Mouse (Mus musculus) gonadal fat pad, adult 2 months (tissue): ENCODE measurements around the gene Rftn2. TPM values are rescaled to one million over a fixed set of nuclear protein-coding genes. Genes with fewer than 3 reads are reported as not detected.

Experiments
- DNase-seq: peaks from one replicate; pipeline ENCODE4 v3.0.0-alpha.2; 2012; ENCODE audit warnings: low read depth
- polyA plus RNA-seq: library from polyadenylated mRNA; depleted of rRNA; stranded (reverse); fragments of >200 nt; gene quantifications from 2 replicates; pipeline ENCODE4 v1.2.3, GENCODE M21; 2012; rRNA removed

Gene Rftn2
- 1.6 and 2.2 TPM in 2 replicates for polyA plus RNA-seq

DNA sequence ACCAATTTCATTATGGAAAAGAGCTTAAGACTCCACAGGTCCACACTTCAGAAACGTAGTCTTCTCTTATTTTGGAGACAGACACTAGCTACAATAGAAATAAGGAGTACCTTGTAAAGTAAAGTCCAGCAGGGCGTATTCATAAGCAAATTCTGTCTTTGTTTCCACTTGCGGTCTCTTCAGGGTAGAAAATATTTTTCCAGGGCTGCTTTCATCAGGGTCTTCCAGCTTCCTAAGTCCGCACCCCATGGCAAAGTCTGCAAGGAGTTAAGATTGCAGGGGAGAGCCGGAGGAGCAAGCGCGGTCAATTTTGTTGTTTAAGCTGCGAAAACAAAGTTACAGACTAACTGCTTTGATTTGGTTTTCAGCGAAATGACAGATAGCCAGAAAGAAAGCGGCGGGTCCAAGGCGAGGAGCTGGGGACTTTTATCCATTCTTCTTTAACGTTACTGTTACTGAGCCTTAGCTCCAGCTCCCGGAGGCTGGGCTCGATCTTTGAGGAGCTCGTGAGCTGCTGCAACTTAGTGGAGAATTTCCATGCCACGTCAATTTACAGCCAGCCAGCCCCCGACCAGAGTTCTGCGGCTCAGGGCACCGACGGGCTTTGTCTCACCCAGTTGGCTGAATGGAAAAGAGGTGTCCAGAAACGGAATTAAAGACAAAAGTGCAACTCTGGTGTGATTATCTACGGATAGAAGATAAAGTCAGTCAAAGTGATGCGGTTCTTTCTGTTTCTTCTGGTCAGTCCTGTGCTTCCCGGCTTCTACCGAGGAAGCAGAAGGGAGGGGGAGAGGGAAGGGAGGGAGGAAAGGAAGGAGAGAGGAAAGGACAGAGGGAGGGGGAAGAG, at the start of gene Rftn2:
Rftn2 (minus strand) TSS at position 772 of the 847 bp plus-strand sequence.
- no peak for DNase-seq

GRCm38 (mm10) chr1:55265447-55265846, 38.9 kb upstream of the Rftn2 start:
- DNase-seq, result no peak

DNA sequence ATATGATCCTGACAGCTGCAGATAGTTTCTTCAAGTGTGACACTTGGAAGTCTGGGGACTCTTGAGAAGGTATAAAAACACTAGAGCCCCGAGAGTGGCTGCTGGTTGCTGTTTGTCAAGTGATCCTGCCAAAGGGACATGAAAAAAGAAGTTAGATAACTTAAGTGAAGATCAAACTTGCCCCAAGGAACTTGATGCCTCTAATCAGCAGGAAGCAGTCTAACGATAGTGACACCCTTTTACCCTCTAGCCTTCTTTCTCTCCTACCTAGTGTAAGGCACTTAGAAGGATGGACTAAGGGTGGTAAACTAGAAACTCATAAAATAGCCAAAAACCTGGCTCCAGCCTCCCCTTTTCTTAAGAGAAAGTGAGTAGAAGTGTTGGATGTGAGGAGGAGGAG, 37.8 kb upstream of the Rftn2 start:
- no peak for DNase-seq

DNA sequence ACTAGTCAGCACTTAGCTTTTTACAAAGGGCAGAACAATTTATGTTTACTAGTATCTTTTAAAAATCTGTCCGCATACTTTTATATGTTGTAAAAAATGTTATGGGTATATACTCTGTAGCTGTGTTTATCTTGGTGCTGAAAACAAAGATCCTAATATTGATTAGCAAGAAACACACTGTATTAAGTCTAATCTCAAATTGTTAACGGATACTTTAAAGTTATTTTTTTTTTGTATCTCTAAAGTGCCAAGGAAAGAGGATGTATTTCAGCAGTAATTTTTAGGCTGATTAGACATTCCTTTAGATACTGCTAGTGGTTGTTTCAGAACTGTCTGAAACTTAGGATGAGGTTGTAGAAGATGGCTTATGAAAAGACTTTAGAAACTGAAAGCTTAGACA, 19.8 kb upstream of the Rftn2 start:
- DNase-seq, result no peak

- no peak for DNase-seq
Observed at GRCm38 (mm10) chr1:55239237-55239636, 12.7 kb upstream of the Rftn2 start.

DNA sequence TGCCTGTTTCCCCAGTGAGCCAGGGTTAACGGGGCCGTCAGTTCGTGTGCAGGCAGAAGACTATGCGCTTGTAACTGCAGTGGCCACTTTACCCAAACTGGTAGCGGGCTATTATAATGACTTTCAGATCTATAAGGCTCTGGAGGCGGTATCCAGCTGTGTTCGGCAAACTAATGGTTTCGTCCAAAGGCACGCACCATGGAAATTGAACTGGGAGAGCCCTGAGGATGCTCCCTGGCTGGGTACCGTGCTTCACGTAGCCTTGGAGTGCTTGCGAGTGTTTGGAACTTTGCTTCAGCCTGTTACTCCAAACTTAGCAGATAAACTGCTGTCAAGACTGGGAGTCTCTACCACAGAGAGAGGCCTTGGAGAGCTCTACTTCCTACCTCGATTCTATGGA, 11.9 kb upstream of the Rftn2 start:
- no peak for DNase-seq

DNA sequence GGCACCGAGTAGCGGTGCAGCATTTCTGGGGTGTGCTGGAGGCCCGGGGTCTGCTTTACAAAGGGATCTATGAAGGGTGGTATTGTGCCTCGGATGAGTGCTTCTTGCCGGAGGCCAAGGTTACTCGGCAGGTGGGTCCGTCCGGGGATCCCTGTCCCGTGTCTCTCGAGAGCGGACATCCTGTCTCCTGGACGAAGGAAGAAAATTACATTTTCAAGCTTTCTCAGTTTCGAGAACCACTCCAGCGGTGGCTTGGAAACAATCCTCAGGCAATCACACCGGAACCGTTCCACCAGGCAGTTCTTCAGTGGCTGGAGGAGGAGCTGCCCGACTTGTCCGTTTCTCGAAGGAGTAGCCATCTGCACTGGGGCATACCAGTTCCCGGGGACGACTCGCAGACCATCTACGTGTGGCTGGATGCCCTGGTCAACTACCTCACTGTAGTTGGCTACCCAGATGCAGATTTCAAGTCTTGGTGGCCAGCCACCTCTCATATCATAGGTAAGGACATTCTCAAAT, 11.1 kb upstream of the Rftn2 start:
- no peak for DNase-seq

DNA sequence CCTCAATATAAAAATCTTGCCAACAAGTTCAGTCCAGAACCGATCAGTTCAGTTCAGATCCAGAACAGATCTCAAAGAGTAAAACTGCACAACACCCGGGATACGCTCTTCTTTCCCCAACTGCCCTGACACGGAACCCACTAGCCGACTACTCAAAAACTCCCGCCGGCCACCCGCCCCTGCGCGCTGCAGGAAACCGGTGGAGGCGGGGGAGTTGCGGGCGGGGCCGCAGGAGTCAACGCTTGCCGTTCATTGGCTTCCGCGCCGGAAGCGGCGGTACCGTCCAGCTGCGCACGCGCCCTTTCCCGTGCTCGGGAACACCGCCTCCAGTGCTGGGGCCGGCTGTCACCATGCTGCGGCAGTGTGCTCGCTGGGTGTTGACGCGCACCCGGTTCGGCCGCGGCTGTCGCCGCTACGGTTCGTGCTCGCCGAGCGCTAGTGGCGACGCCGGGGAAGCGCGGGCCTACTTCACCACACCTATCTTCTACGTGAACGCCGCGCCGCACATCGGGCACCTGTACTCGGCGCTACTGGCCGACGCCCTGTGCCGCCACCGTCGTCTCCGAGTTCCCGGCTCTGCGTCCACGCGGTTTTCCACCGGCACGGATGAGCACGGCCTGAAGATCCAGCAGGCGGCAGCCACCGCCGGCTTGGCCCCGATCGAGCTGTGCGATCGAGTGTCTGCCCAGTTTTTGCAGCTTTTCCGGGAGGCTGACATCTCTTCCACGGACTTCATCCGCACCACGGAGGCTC, 10.5 kb upstream of the Rftn2 start, which contains the start of gene Mars2:
Mars2 (plus strand) TSS at position 288 of the 753 bp plus-strand sequence.
- DNase-seq, result peak; percentile 59

DNA sequence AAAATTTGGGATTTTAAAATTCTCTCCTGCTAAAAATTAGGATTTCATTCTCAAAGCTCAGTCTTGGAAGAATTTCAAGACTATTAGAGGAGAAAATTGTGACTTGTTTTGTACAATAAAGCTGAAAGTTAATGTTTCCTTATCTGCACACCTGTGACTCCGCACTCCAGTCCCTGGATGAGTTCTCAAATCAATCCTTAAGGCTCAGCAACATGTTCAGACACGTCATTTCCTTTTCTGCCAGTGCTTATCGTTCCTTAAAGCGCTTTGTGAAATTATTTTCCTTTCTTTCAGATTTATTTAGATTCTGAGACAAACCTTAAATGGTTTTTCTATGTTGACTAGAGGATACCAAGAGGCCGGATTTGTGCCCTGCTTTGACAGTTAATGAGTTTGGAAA, 9.9 kb upstream of the Rftn2 start:
- DNase-seq, result no peak

- DNase-seq, result no peak
Observed at GRCm38 (mm10) chr1:55234910-55235520, 8.4 kb upstream of the Rftn2 start.

DNA sequence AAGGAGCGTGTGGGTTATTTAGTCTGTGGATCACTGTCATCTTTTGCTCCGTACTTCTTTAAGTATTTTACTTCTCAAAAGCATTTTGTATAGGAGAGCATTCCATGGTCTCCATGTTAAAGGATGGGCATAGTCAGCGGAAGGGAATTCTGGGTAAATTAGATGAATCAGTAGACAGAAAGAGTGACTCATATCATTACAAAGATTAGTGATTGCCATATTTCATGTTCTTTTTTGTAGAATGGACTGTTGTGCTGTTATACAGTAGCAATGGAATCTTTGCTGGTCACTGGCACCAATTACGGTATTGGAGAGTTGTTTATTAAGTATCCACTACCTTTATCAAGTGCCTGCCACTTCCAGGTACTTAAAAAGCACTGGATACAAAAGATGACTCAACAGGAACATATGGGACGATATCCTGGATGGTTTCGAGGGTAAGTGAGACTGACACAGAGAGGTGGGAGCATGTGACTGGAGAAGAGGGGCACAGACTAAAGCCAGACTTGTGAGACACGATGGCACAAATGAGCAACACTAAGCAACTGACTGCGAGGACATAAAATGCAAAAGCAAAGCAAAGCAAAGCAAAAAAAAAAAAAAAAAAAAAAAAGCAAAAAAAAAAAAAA, 1.8 kb upstream of the Rftn2 start:
- DNase-seq, result no peak

DNA sequence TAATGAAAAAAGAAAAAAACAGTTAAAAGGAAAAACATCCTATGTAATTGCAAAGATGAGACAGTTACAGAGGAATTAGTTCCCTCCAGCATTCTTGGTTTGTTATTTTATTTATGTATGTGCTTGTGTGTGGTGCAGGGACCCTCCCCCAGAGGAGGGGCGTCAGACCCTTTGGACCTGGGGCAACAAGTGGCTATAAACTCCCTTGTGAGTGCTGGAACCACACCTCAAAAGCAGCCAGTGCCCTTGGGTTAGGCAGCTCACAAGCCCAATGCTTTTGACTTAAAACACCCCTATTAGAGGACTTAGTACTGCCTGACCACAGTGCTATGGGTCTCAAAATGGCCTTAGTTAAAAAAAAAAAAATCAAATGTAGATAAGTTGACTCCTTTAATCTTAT, 794 bp upstream of the Rftn2 start:
- DNase-seq, result no peak

- DNase-seq, result no peak
Observed at GRCm38 (mm10) chr1:55225398-55225797, 1.2 kb downstream of the Rftn2 start.

- no peak for DNase-seq
Observed at GRCm38 (mm10) chr1:55224111-55224510, 2.5 kb downstream of the Rftn2 start.

DNA sequence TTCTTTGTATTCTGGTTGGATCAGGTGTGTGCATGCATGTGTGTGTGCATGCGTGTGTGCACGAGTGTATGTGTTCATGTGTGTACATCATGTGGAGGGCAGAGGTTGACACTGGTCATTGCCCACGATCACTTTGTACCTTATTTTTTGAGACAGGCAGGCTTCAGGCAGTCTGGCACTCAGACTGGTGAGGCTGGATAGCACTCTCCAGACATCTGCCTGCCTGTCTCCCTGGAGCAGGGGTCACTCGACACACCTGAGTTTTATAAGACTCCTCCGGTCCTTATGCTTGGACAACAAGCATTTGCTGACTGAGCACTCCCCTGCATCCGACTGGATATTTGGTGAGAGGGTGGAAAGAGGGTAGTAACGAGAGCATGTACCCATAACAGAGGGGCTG, 3.6 kb downstream of the Rftn2 start:
- no peak for DNase-seq

DNA sequence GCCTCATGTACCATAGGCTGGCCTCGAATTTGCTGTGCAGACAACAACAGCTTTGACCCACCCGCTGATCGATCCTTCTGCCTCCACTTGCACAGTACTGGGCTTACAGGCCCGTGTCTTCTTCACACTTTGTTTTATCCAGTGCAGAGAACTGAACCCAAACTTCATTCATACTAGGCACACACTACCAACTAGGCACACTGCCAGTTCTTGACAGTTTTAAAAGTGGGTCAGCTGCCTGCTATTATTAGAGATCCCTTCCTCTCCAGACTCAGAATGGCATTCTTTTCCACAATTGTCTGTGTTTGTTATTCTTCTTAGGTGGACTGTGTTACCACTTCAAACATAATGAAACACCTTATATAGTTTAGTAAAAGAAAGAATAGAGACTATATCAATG, 5.2 kb downstream of the Rftn2 start:
- no peak for DNase-seq

DNA sequence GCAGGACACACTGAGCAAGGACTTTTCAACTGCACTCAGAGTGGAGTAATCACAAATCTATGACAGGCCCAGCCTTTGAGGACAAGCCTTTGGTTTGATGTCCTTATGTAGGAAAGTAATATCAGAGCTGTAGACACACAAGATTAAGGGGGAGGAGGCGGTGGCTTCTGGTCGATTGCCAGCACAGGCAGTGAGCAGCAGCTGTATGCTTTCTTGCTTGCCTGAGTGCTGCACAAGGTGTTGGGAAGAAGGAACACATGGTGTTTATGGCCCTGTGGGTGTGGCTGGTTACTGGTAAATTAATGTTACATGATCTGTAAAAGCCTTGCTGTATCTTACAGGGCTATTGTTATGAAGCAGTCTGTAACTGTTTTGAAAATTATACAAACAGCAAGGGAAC, 9.4 kb downstream of the Rftn2 start:
- no peak for DNase-seq

DNA sequence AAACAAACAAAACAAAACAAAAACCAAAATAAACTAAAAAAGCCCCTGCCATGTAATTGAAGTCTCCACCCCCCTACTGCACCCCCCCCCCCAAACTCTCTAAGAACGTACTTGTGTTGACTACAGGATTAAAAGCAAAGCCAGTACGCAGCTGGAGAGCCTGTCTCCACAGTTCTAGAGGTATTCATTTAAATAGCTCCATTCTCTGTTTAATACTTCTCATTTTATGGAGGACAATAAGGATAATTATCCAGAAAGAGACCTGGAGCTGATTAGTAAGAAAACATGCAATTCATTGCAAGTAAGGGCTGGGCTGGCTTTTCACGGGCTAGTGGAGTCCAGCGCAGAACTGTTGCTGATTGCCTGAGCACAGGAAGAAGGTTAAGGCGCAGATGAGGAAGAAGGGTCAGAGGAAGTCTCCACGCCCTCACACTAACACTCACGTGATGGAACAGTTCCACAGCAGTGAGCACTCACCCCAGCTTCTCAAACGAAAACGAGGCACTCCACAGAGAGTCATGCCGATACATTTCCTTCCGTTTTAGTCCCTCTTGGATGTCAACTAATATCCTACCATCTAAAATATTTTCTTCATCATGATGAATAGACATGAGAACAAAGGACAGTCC, 11.3 kb downstream of the Rftn2 start:
- no peak for DNase-seq

GRCm38 (mm10) chr1:55213936-55214335, 12.6 kb downstream of the Rftn2 start:
- no peak for DNase-seq

DNA sequence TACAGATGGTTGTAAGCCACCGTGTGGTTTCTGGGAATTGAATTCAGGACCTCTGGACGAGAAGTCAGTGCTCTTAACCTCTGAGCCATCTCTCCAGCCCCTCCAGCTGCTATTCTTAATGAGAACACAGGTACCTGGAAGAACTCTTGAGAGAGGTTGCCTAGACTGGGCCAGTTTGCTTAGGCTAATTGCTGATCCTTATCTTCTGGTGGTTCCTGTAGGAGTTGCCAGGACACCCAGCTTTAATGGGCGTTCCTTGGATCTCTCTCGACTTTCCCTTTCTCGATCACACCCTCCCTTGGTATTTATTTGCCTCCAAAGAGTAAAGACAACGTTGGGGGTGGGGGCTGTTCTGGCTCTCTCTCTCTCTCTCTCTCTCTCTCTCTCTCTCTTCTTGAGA, 13.1 kb downstream of the Rftn2 start:
- no peak for DNase-seq

DNA sequence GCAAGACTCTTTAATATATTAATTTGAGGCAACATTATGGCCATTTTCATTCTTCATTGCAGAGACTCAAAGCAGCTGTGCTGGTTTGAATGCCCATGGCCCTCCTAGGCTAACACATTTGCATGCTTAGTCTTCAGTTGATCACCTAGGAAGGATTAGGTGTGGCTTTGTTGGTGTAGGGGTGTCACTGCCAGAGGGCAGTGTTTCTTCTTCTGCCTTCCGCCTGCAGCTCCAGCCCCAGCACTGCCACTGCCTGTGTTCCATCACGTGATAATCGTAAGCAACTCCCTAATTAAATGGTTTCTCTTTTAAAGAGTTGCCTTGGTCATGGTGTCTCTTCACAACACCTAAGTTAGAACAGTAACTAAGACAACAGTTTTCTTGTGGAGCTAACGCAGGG, 13.8 kb downstream of the Rftn2 start:
- DNase-seq, result no peak
